Mouse (Mus musculus): ENCODE data around the gene Cdkl4.

- TF ChIP-seq POLR2A (IDR thresholded peaks at IDR 0.05; ENCODE audit: borderline replicate concordance, extremely low read depth, low read depth, low read length) (no peak), CTCF (IDR thresholded peaks at IDR 0.05; ENCODE audit: insufficient read depth, low read length) (no peak)
These were observed 25.5 kb upstream of the Cdkl4 start for GRCm38 (mm10) chr17:80603079-80603625.
